Mouse (Mus musculus) stomach, embryonic 16.5 days (tissue): ENCODE measurements around the gene Supt6. TPM values are rescaled to one million over a fixed set of nuclear protein-coding genes. Genes with fewer than 3 reads are reported as not detected.

Source experiments
- ATAC-seq: fragments of 200-750 bp; cut with Nextera tagmentation; 2 replicates; pipeline ENCODE4 v1.8.0; 2017; ENCODE audit warnings: moderate number of reproducible peaks, moderate TSS enrichment; ENCODE audit not compliant: insufficient read depth, low FRiP score
- H3K27ac ChIP-seq: fragments of 300-500 bp; sonication (generic); 2 replicates; pipeline ENCODE4 v1.5.1; 2014; ENCODE audit warnings: low read length
- H3K27me3 ChIP-seq: fragments of 300-500 bp; sonication (generic); 2 replicates; pipeline ENCODE4 v1.6.1; 2014; ENCODE audit warnings: low read length, control low read depth, mixed read lengths; ENCODE audit not compliant: control insufficient read depth, insufficient read depth
- H3K36me3 ChIP-seq: fragments of 300-500 bp; sonication (generic); 2 replicates; pipeline ENCODE4 v1.6.1; 2014; ENCODE audit warnings: low read length; ENCODE audit not compliant: control insufficient read depth, insufficient read depth
- H3K4me1 ChIP-seq: fragments of 300-500 bp; sonication (generic); 2 replicates; pipeline ENCODE4 v1.6.1; 2014; ENCODE audit warnings: low read length, control low read depth, mixed read lengths; ENCODE audit not compliant: control insufficient read depth, insufficient read depth
- H3K4me2 ChIP-seq: fragments of 300-500 bp; sonication (generic); 2 replicates; pipeline ENCODE4 v1.6.1; 2014; ENCODE audit warnings: low read depth, low read length, mixed read lengths
- H3K4me3 ChIP-seq: fragments of 300-500 bp; sonication (generic); replicated peaks from 2 replicates; pipeline ENCODE4 v1.5.1; 2014; ENCODE audit warnings: mild to moderate bottlenecking, low read length
- H3K9ac ChIP-seq: fragments of 300-500 bp; sonication (generic); 2 replicates; pipeline ENCODE4 v1.6.1; 2014; ENCODE audit warnings: low read length
- H3K9me3 ChIP-seq: fragments of 300-500 bp; sonication (generic); replicated peaks from 2 replicates; pipeline ENCODE4 v1.6.1; 2016; ENCODE audit warnings: low read length, control low read depth; ENCODE audit not compliant: control insufficient read depth
- WGBS: fragments of 180-500 bp; shearing (Covaris S2); extraction: QIAGEN DNeasy Blood & Tissue Kit; methylation state at CpG from one replicate; pipeline ENCODE4 v1.1.7; 2014; 5-methylcytosine and 5-hydroxymethylcytosine counted together
- polyA plus RNA-seq: library from polyadenylated mRNA; unstranded; fragments of >200 nt; fragmentation: Nextera tagmentation; extraction: Ambion mirVana; gene quantifications from 2 replicates; pipeline ENCODE4 v1.2.1, GENCODE M21; 2015

Supt6 gene
- polyA plus RNA-seq, 1 experiment from 2014 or later, result 29.3 TPM

DNA sequence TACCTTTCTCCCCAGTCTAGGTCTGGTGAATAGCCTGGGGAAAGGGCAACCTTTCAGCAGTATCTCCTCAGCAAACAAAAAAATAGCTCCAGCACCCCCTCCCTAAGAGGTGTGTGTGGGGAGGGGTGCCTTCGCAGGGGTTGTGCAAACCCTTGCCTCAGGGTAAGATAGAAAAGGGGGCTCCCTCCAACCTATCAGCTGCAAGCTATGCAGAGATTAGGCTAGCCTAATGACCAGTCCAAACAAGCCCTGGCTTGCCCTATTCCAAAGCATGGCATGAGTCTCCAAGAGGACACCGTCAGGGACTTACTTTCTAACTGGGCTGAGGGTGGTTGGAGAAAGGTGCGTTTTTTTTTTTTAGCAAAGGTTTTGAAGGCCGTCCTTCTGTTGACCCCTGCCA, 79.6 kb downstream of the Supt6 start:
- ATAC-seq, result no peak
- Histone ChIP-seq H3K9me3 (no peaks in the 10 kb centered on the region), H3K4me3 (peak overlapping the region; percentile 100), H3K9ac (peak overlapping the region; percentile 98), H3K4me2 (peak overlapping the region; percentile 94), H3K36me3 (peaks cover 5% of the 10 kb centered on the region; the same call in 1 of the 2 replicates), H3K4me1 (peaks cover 33% of the 10 kb centered on the region), H3K27me3 (no peaks in the 10 kb centered on the region), H3K27ac (peak overlapping the region; percentile 99)
- 46% methylated on average over 4 of the region's 4 CpGs for WGBS

- H3K4me3 ChIP-seq, result peak overlapping the region; percentile 100
- H3K9me3 ChIP-seq, result no peaks in the 10 kb centered on the region
- peaks cover 33% of the 10 kb centered on the region for H3K4me1 ChIP-seq
- 3% methylated on average over 16 of the region's 16 CpGs for WGBS
- H3K9ac ChIP-seq, result peak overlapping the region; percentile 98
- ATAC-seq, result peak; percentile 12; the same call in 1 of the 2 replicates
- H3K27ac ChIP-seq, result peak overlapping the region; percentile 99
- no peaks in the 10 kb centered on the region for H3K27me3 ChIP-seq
- peaks cover 9% of the 10 kb centered on the region for H3K36me3 ChIP-seq
- H3K4me2 ChIP-seq, result peak overlapping the region; percentile 94
These were observed 80.1 kb downstream of the Supt6 start for GRCm38 (mm10) chr11:78165761-78166109.

DNA sequence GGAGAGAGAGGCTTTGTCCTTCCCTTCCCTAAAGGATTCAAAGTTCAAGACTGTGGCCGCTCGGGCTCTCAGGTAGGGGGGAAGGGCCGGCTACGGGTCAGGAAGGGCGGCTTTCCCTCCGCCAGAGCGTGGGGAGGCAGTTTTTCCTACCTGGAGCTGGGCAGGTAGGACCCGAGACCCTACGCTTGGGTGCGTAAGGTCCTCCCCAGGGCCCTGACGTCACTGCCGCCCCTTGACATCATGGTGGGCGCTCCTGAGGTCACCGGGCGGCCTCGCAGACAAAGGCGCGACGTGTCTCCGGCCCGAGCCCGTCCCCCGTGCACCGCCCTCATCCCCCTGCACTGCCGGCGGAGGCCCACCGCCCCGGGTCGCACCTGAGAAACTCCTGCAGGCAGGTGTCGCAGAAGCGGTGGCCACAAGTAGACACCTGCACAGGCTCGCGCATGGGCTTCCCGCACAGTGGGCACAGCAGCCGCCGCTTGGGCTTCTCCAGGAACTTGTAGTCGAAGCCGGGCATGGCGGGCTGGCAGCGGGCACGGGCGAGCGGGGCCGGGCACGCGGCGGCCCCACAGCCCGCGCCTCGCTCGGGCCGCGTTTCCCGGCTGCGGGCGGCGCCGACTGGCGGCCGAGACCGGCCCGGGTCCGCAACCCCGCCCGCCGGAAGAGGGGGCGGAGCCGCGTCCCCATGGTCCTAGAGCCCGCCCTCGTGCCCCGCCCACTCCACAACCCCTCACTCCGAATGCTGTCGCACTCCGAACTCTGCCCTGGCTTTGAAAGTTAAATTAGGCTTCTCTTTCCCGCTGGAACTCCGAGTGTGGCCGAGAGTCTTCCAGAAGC, 80.6 kb downstream of the Supt6 start, which contains the start of gene Traf4:
Gene Traf4 (minus strand): TSS at position 666 of the 837 bp plus-strand sequence.
- under 1% methylated on average over 75 of the region's 78 CpGs for WGBS
- H3K27me3 ChIP-seq, result no peaks in the 10 kb centered on the region

DNA sequence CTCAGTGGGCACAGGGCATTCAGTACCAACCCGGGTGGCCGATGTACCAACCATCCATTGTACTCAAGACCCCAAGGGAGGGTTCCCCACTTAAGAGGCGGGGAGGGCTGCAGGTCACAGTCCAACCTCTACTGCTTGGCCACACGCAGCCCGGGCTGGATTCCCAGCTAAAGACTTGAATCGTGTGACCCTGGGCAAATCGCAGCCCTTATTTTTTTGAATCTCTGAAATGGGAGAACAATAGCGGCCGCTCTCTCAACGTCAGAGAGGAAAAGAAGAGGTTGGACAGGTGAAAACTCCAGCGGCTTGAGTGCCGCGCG, 81.2 kb downstream of the Supt6 start:
- Histone ChIP-seq H3K27me3 (no peaks in the 10 kb centered on the region), H3K4me1 (peaks cover 33% of the 10 kb centered on the region), H3K4me2 (peak overlapping the region; percentile 94), H3K4me3 (peak overlapping the region; percentile 100), H3K36me3 (peaks cover 17% of the 10 kb centered on the region), H3K9ac (peak overlapping the region; percentile 98), H3K27ac (peak overlapping the region; percentile 99), H3K9me3 (no peaks in the 10 kb centered on the region)
- ATAC-seq, result no peak
- under 1% methylated on average over 14 of the region's 14 CpGs for WGBS

More for the DNA sequence above, 80.6 kb downstream of the Supt6 start, which contains the start of gene Traf4:
- ATAC-seq, result peak; percentile 84
- Histone ChIP-seq H3K4me3 (peak within 1 kb of the TSS; percentile 100), H3K9me3 (no peaks in the 10 kb centered on the region), H3K36me3 (peaks cover 13% of the 10 kb centered on the region), H3K4me1 (peaks cover 33% of the 10 kb centered on the region), H3K9ac (peak within 1 kb of the TSS; percentile 98), H3K27ac (peak within 1 kb of the TSS; percentile 99), H3K4me2 (peak within 1 kb of the TSS; percentile 94)

DNA sequence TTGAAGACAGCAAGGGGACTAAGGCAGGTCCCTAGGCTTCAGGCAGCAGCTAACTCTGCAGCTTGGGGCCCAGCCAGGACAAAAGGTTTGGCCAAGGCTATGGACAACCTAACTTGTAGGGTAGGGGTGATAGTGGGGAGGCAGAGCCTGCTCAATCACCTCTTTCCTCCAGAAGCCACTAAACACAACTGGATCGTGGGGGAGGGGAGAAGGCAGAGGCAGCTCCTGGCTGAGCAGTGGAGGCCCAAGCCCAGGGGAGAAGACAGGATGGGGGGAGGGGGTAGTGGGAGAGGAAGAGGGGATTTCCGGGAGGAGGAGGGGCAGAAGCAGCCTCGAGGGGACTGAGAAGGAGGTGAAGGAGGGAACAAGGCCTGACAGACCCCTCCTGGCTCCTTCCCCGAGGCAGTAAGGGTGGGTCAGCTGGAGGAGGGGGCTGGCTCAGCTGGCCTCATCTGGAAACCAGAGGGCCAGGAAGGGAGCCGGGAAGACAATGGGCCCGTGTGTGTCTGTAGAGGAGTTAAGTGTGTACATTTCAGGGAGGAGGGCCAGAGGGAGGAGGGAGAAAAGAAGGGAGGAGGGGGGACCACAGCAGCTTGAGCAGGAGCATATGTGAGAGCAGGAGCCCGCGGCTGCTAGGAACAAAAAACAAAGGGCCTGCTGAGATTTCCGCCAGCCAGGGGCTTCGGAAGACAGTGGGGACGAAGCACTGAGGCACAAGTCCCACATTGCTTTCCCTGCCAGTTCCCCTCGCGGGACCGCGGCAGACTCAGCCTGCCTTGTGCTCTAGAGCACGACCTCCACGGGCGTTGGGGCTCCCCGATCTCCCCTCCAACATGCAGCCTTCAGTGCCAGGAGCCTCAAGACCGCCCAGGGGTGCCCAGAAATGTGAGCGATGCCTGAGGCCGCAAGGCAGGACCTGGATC, 81.8 kb downstream of the Supt6 start:
- H3K4me3 ChIP-seq, result peak overlapping the region; percentile 100
- H3K27me3 ChIP-seq, result no peaks in the 10 kb centered on the region
- H3K9me3 ChIP-seq, result no peaks in the 10 kb centered on the region
- ATAC-seq, result peak; percentile 64
- peaks cover 17% of the 10 kb centered on the region for H3K36me3 ChIP-seq
- peak overlapping the region; percentile 98 for H3K9ac ChIP-seq
- H3K4me2 ChIP-seq, result peak overlapping the region; percentile 94
- 0% methylated on average over 22 of the region's 22 CpGs for WGBS
- H3K4me1 ChIP-seq, result peaks cover 33% of the 10 kb centered on the region
- peak overlapping the region; percentile 99 for H3K27ac ChIP-seq

- no peak for ATAC-seq
- peaks cover 30% of the 10 kb centered on the region for H3K4me1 ChIP-seq
- 67% methylated on average over 2 of the region's 2 CpGs for whole genome bisulfite sequencing
- peak overlapping the region; percentile 94 for H3K4me2 ChIP-seq
- peaks cover 17% of the 10 kb centered on the region for H3K36me3 ChIP-seq
- H3K27ac ChIP-seq, result peak overlapping the region; percentile 99
- H3K27me3 ChIP-seq, result no peaks in the 10 kb centered on the region
- peak overlapping the region; percentile 100 for H3K4me3 ChIP-seq
- peak overlapping the region; percentile 98 for H3K9ac ChIP-seq
- no peaks in the 10 kb centered on the region for H3K9me3 ChIP-seq
These were observed 82.7 kb downstream of the Supt6 start for GRCm38 (mm10) chr11:78163045-78163444.

DNA sequence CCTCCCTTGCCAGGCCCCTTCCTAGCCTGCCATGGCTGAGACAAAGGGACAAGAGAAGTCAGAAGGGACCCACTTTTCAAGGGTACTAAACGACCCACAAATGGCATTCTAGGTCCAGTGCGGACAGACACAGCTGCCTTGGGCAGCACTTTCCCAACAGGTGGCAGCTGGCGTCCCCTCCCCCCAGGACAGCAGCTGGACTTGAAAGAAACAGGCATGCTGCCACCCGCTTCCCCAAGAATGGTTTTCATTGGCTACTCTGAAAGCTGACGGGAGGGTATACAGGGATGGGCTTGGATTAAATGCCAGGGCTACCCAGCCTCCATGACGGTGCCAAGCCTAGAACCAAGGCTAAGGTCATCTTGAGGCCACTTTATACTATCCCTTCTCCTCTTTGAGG, 83.3 kb downstream of the Supt6 start:
- Histone ChIP-seq H3K4me1 (peaks cover 30% of the 10 kb centered on the region), H3K4me3 (peak overlapping the region; percentile 100; the same call in 1 of the 2 replicates), H3K27ac (peak overlapping the region; percentile 99), H3K4me2 (peak overlapping the region; percentile 94), H3K9me3 (no peaks in the 10 kb centered on the region), H3K36me3 (peaks cover 17% of the 10 kb centered on the region), H3K27me3 (no peaks in the 10 kb centered on the region), H3K9ac (peak overlapping the region; percentile 98)
- ATAC-seq, result no peak
- WGBS, result 48% methylated on average over 6 of the region's 6 CpGs

DNA sequence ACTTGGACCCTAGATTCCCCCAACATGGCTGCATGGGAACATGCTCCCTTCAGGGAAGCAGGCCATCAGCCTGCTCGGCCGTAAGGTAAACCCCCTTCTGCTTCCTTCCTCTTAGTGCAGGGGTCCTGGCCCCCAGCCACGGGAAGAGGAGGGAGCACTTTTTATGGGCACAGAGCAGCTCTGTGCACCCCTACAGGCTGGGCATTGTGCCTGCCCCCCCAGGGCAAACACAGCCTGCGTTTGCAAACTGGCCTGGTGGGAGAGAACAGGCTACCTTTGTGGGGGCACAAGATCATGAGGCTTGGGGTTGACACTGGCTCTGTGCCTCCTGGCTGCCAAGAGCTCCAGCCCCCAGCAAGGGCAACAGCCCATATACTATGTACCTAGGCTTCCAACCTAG, 83.8 kb downstream of the Supt6 start:
- H3K4me2 ChIP-seq, result peak overlapping the region; percentile 94
- ATAC-seq, result no peak

More for the DNA sequence above, 83.8 kb downstream of the Supt6 start:
- Histone ChIP-seq H3K4me1 (peaks cover 30% of the 10 kb centered on the region), H3K9me3 (no peaks in the 10 kb centered on the region), H3K36me3 (peaks cover 17% of the 10 kb centered on the region), H3K27me3 (no peaks in the 10 kb centered on the region), H3K9ac (peak overlapping the region; percentile 98; the same call in 1 of the 2 replicates), H3K27ac (peak overlapping the region; percentile 99), H3K4me3 (0 out of 2 replicates have a peak overlapping the region, but pooled peaks have one; percentile 100)
- 32% methylated on average over 4 of the region's 4 CpGs for WGBS
